Mouse (Mus musculus) forebrain, embryonic 13.5 days (tissue): ENCODE measurements around the gene Mbtps1. TPM values are rescaled to one million over a fixed set of nuclear protein-coding genes. Genes with fewer than 3 reads are reported as not detected.

Experiments used
- ATAC-seq: fragments of 200-750 bp; cut with Nextera tagmentation; 2 replicates; pipeline ENCODE4 v1.8.0; 2017
- H3K27ac ChIP-seq: fragments of 300-500 bp; sonication (generic); 2 replicates; pipeline ENCODE4 v1.5.1; 2015; ENCODE audit warnings: inconsistent platforms, mild to moderate bottlenecking, moderate library complexity
- H3K27me3 ChIP-seq: fragments of 300-500 bp; sonication (generic); 2 replicates; pipeline ENCODE4 v1.6.1; 2015; ENCODE audit warnings: mild to moderate bottlenecking, inconsistent platforms
- H3K36me3 ChIP-seq: fragments of 300-500 bp; sonication (generic); 2 replicates; pipeline ENCODE4 v1.6.1; 2015; ENCODE audit warnings: mild to moderate bottlenecking, inconsistent platforms; ENCODE audit not compliant: poor library complexity, severe bottlenecking
- H3K4me1 ChIP-seq: fragments of 300-500 bp; sonication (generic); 2 replicates; pipeline ENCODE4 v1.6.1; 2015; ENCODE audit warnings: inconsistent platforms
- H3K4me2 ChIP-seq: fragments of 300-500 bp; sonication (generic); 2 replicates; pipeline ENCODE4 v1.6.1; 2015; ENCODE audit warnings: inconsistent platforms, mild to moderate bottlenecking, moderate library complexity
- H3K4me3 ChIP-seq: fragments of 300-500 bp; sonication (generic); 2 replicates; pipeline ENCODE4 v1.5.1; 2015; ENCODE audit warnings: mild to moderate bottlenecking, inconsistent platforms
- H3K9ac ChIP-seq: fragments of 300-500 bp; sonication (generic); 2 replicates; pipeline ENCODE4 v1.6.1; 2015; ENCODE audit warnings: mild to moderate bottlenecking, inconsistent platforms
- H3K9me3 ChIP-seq: fragments of 300-500 bp; sonication (generic); replicated peaks from 2 replicates; pipeline ENCODE4 v1.6.1; 2016; ENCODE audit warnings: inconsistent platforms
- WGBS: fragments of 180-500 bp; shearing (Covaris S2); methylation state at CpG from one replicate; pipeline ENCODE4 v1.1.7; 2015; 5-methylcytosine and 5-hydroxymethylcytosine counted together
- polyA plus RNA-seq: library from polyadenylated mRNA; unstranded; fragments of >200 nt; fragmentation: Nextera tagmentation; extraction: Ambion mirVana; gene quantifications from 2 replicates; pipeline ENCODE4 v1.2.1, GENCODE M21; 2015

Gene Mbtps1
- polyA plus RNA-seq, 1 experiment from 2014 or later: 67.2 TPM

GRCm38 (mm10) chr8:119575366-119575726 is 16.8 kb upstream of the Mbtps1 start:
- peak overlapping the region; percentile 88 for H3K4me3 ChIP-seq
- no peaks in the 10 kb centered on the region for H3K9me3 ChIP-seq
- peak overlapping the region; percentile 64 for H3K9ac ChIP-seq
- H3K27ac ChIP-seq: no peak overlapping the region
- H3K36me3 ChIP-seq: no peaks in the 10 kb centered on the region
- peaks cover 18% of the 10 kb centered on the region for H3K4me1 ChIP-seq
- peaks cover 29% of the 10 kb centered on the region for H3K27me3 ChIP-seq
- WGBS: 3% methylated on average over 16 of the region's 16 CpGs
- ATAC-seq: no peak; the same call in 1 of the 2 replicates
- H3K4me2 ChIP-seq: peak overlapping the region; percentile 90

DNA sequence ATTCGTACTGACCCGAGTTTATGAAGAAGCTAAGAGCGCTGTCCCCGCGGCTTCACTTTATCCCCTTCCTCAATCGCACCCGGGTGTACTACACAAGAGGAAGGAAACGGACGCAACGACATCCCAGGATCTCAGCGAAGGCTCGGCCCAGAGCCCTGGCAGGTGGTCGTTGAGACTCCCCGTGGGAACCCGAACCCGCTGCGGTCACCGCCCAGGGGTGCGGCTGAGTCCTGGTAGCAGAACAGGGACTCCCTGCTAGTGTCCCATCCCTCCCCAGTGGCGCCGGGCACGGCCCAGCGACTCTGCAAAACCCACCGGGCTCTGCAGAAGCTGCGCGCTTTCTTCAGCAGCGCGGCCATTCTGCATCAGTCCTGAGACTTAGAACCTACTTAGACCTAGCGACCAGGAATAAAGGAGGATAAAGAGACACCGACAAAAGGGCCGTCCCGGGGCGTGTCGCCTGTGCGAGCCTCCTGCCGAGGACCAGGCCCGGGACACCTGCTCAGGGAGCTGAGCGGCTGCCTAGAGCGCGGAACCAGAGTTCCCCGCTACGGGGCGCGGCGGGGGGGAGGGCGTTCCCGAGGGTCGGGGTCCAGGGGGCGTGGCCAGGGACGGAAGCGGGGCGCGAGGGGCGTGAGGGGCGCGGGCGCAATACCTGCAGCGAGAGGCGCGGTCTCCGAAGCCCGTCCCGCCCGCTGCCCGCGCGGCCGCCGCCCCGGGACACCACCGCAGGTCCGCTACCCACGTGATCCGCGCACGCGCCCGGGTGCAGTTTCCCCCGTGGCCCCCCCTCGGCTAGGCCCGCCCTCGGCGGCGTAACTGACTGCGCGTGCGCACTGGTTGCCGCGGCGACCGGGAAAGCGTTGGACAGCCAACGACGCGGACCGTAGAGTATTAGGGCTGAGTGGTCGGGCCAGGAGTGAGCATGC is 16.2 kb upstream of the Mbtps1 start, which contains the start of the genes Hsdl1 and Dnaaf1:
TSS of gene Hsdl1 (minus strand) at position 747 of the 929 bp plus-strand sequence.
TSS of gene Dnaaf1 (plus strand) at position 799 of the 929 bp plus-strand sequence.
- ATAC-seq: peak; percentile 90
- no peaks in the 10 kb centered on the region for H3K36me3 ChIP-seq
- H3K9me3 ChIP-seq: no peaks in the 10 kb centered on the region
- under 1% methylated on average over 75 of the region's 97 CpGs for WGBS
- H3K27me3 ChIP-seq: peaks cover 29% of the 10 kb centered on the region
- H3K27ac ChIP-seq: peak within 1 kb of the TSS; percentile 61
- peak within 1 kb of the TSS; percentile 90 for H3K4me2 ChIP-seq
- peak within 1 kb of the TSS; percentile 89 for H3K9ac ChIP-seq
- peak within 1 kb of the TSS; percentile 88 for H3K4me3 ChIP-seq
- peaks cover 23% of the 10 kb centered on the region for H3K4me1 ChIP-seq

- ATAC-seq: no peak
- Histone ChIP-seq H3K9me3 (no peaks in the 10 kb centered on the region), H3K9ac (no peak overlapping the region), H3K4me1 (peaks cover 23% of the 10 kb centered on the region), H3K36me3 (peaks cover 7% of the 10 kb centered on the region), H3K4me3 (no peak overlapping the region), H3K27me3 (peaks cover 18% of the 10 kb centered on the region), H3K4me2 (no peak overlapping the region), H3K27ac (no peak overlapping the region)
- 94% methylated on average over 4 of the region's 4 CpGs for WGBS
Measured at GRCm38 (mm10) chr8:119572411-119572810, 13.9 kb upstream of the Mbtps1 start.

DNA sequence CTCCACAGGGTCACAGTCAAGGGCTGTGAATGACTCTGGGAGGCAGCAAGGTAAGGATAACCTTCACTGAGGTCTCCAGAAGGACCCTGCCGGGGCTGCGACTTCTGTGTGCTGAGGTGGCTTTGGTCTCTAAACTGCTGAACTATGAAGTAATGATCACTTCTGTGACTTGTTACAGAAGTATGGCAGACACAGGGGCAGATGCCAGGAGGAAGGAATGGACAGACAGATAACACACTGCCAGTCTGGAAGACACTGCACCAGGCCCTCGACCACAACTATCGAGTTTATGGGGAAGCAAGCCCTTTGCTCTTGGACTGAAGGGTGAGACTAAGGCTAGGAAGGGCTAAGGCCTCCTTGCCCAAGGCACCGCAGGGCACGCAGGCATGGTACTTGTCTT is 12.6 kb upstream of the Mbtps1 start:
- no peaks in the 10 kb centered on the region for H3K9me3 ChIP-seq
- H3K9ac ChIP-seq: no peak overlapping the region
- no peak overlapping the region for H3K4me2 ChIP-seq
- no peak overlapping the region for H3K4me3 ChIP-seq
- H3K4me1 ChIP-seq: peaks cover 23% of the 10 kb centered on the region
- H3K27ac ChIP-seq: no peak overlapping the region
- no peak for ATAC-seq
- H3K27me3 ChIP-seq: peaks cover 8% of the 10 kb centered on the region
- H3K36me3 ChIP-seq: peaks cover 18% of the 10 kb centered on the region
- 90% methylated on average over 6 of the region's 6 CpGs for WGBS

- Histone ChIP-seq H3K27ac (no peak overlapping the region), H3K9me3 (no peaks in the 10 kb centered on the region), H3K27me3 (no peaks in the 10 kb centered on the region), H3K4me1 (peaks cover 19% of the 10 kb centered on the region), H3K36me3 (peaks cover 31% of the 10 kb centered on the region), H3K4me3 (no peak overlapping the region), H3K9ac (peak overlapping the region; percentile 34; the same call in 1 of the 2 replicates), H3K4me2 (no peak overlapping the region)
- 31% methylated on average over 4 of the region's 4 CpGs for WGBS
- no peak for ATAC-seq
Measured at GRCm38 (mm10) chr8:119569881-119570280, 11.3 kb upstream of the Mbtps1 start.

GRCm38 (mm10) chr8:119568951-119569350 is 10.4 kb upstream of the Mbtps1 start:
- Histone ChIP-seq H3K4me3 (no peak overlapping the region), H3K27me3 (no peaks in the 10 kb centered on the region), H3K36me3 (peaks cover 40% of the 10 kb centered on the region), H3K4me1 (peaks cover 15% of the 10 kb centered on the region), H3K9ac (no peak overlapping the region), H3K27ac (no peak overlapping the region), H3K4me2 (no peak overlapping the region), H3K9me3 (no peaks in the 10 kb centered on the region)
- ATAC-seq: no peak
- WGBS: 73% methylated on average over 7 of the region's 7 CpGs

DNA sequence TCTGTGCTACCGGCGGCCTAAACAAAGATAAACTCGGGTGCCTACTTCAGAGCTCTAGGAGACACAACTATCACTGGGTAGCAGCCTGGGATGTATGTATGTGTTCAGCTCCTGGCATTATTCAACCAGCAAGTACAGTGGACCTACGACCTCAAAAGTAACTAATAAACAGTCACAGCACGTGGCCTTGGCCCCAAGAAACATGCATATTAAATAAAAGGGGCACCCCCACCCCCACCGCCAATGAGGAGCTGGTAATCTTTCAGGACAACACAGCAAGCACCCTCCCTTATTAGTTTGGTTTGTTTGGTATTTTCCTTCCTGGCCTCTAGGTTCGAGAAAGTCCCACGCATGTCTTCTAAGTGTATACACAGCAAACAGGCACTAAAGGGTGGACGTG is 9.7 kb upstream of the Mbtps1 start:
- Histone ChIP-seq H3K4me1 (peaks cover 8% of the 10 kb centered on the region), H3K9ac (no peak overlapping the region), H3K27ac (no peak overlapping the region), H3K4me3 (no peak overlapping the region), H3K36me3 (peaks cover 47% of the 10 kb centered on the region), H3K9me3 (no peaks in the 10 kb centered on the region), H3K4me2 (no peak overlapping the region), H3K27me3 (no peaks in the 10 kb centered on the region)
- 91% methylated on average over 9 of the region's 9 CpGs for WGBS
- ATAC-seq: no peak

- Histone ChIP-seq H3K36me3 (peaks cover 65% of the 10 kb centered on the region), H3K4me1 (0 out of 2 replicates have a peak, but pooled peaks cover 4% of the 10 kb centered on the region), H3K4me2 (no peak overlapping the region), H3K4me3 (no peak overlapping the region), H3K27ac (no peak overlapping the region), H3K27me3 (no peaks in the 10 kb centered on the region), H3K9me3 (no peaks in the 10 kb centered on the region), H3K9ac (no peak overlapping the region)
- 83% methylated on average over 11 of the region's 11 CpGs for WGBS
- ATAC-seq: no peak
Measured at GRCm38 (mm10) chr8:119566367-119566766, 7.8 kb upstream of the Mbtps1 start.

- H3K27me3 ChIP-seq: no peaks in the 10 kb centered on the region
- 97% methylated on average over 14 of the region's 14 CpGs for WGBS
- H3K4me3 ChIP-seq: no peak overlapping the region
- H3K4me2 ChIP-seq: no peak overlapping the region
- H3K36me3 ChIP-seq: peaks cover 65% of the 10 kb centered on the region
- no peak overlapping the region for H3K27ac ChIP-seq
- H3K9me3 ChIP-seq: no peaks in the 10 kb centered on the region
- no peaks in the 10 kb centered on the region for H3K4me1 ChIP-seq
- ATAC-seq: no peak
- no peak overlapping the region for H3K9ac ChIP-seq
Measured at GRCm38 (mm10) chr8:119563849-119564251, 5.3 kb upstream of the Mbtps1 start.

- WGBS: 89% methylated on average over 6 of the region's 6 CpGs
- Histone ChIP-seq H3K27ac (no peak overlapping the region), H3K36me3 (peaks cover 29% of the 10 kb centered on the region), H3K27me3 (no peaks in the 10 kb centered on the region), H3K4me1 (peaks cover 30% of the 10 kb centered on the region), H3K4me2 (peak overlapping the region; percentile 58), H3K4me3 (peak overlapping the region; percentile 72; the same call in 1 of the 2 replicates), H3K9me3 (no peaks in the 10 kb centered on the region), H3K9ac (no peak overlapping the region)
- ATAC-seq: no peak; the same call in 1 of the 2 replicates
Measured at GRCm38 (mm10) chr8:119559402-119559720, 826 bp upstream of the Mbtps1 start.

- WGBS: under 1% methylated on average over 55 of the region's 55 CpGs
- peaks cover 15% of the 10 kb centered on the region for H3K36me3 ChIP-seq
- H3K4me1 ChIP-seq: peaks cover 31% of the 10 kb centered on the region
- no peaks in the 10 kb centered on the region for H3K27me3 ChIP-seq
- H3K9me3 ChIP-seq: no peaks in the 10 kb centered on the region
- peak; percentile 92 for ATAC-seq
- H3K9ac ChIP-seq: peak overlapping the region; percentile 92
- H3K4me3 ChIP-seq: peak overlapping the region; percentile 72
- H3K27ac ChIP-seq: peak overlapping the region; percentile 89
- H3K4me2 ChIP-seq: peak overlapping the region; percentile 92
Measured at GRCm38 (mm10) chr8:119557821-119558602, 523 bp downstream of the Mbtps1 start.

- H3K27me3 ChIP-seq: no peaks in the 10 kb centered on the region
- H3K4me1 ChIP-seq: peaks cover 33% of the 10 kb centered on the region
- no peak overlapping the region for H3K27ac ChIP-seq
- peak overlapping the region; percentile 92 for H3K4me2 ChIP-seq
- no peaks in the 10 kb centered on the region for H3K9me3 ChIP-seq
- peak overlapping the region; percentile 92 for H3K9ac ChIP-seq
- H3K36me3 ChIP-seq: peaks cover 6% of the 10 kb centered on the region
- ATAC-seq: no peak
- H3K4me3 ChIP-seq: peak overlapping the region; percentile 72
- WGBS: 81% methylated on average over 9 of the region's 9 CpGs
Measured at GRCm38 (mm10) chr8:119557132-119557531, 1.4 kb downstream of the Mbtps1 start.
